Mouse (Mus musculus): ENCODE data around the gene Slc35e4. TPM values are rescaled to one million over a fixed set of nuclear protein-coding genes. Genes with fewer than 3 reads are reported as not detected.

Gene Slc35e4
- total RNA-seq, 2 experiments from 2014 or later = 3.7 to 4.6 TPM

- DNase-seq = no peak
Measured at GRCm38 (mm10) chr11:3864343-3864742, 50.1 kb downstream of the Slc35e4 start.

GRCm38 (mm10) chr11:3863454-3864112 lies 50.9 kb downstream of the Slc35e4 start, which contains the start of gene Osbp2:
Gene Osbp2, minus strand, starts transcription at chr11:3863903.
- DNase-seq = peak; percentile 85

- no peak for DNase-seq
Measured at GRCm38 (mm10) chr11:3862661-3863453, 51.6 kb downstream of the Slc35e4 start.

GRCm38 (mm10) chr11:3860361-3860760 lies 54.1 kb downstream of the Slc35e4 start:
- DNase-seq = no peak

GRCm38 (mm10) chr11:3859778-3860177 lies 54.7 kb downstream of the Slc35e4 start:
- DNase-seq = no peak

GRCm38 (mm10) chr11:3857902-3858301 lies 56.6 kb downstream of the Slc35e4 start:
- no peak for DNase-seq

Other genes starting within 250 kb of the Slc35e4 start
- 1 to 10 TPM; 1.9 to 2.4 TPM for gene Osbp2, start 50.8 kb downstream of the Slc35e4 start, total RNA-seq (2021)
- gene 4921536K21Rik, start 19.6 kb downstream of the Slc35e4 start, total RNA-seq (2021) = under 1 TPM; 0.55 to 0.63 TPM
- 1 to 10 TPM; 4.6 to 5.2 TPM for gene Dusp18, start 19.4 kb downstream of the Slc35e4 start, total RNA-seq (2021)
- 100 to 1,000 TPM in 1 of 2 experiments, 10 to 100 TPM in 1; 91.7 to 108 TPM for gene Tcn2, start 17.5 kb upstream of the Slc35e4 start, total RNA-seq (2021)
- gene Pes1, start 49.3 kb upstream of the Slc35e4 start, total RNA-seq (2021) = 10 to 100 TPM; 54.7 to 63.4 TPM
- not detected for gene 4930556J24Rik, start 62.1 kb upstream of the Slc35e4 start, total RNA-seq (2021)
- 1 to 10 TPM in 1 of 2 experiments, under 1 TPM in 1; 1.00 to 1.9 TPM for gene Gal3st1, start 69.0 kb upstream of the Slc35e4 start, total RNA-seq (2021)
- gene Sec14l4, start 116.8 kb upstream of the Slc35e4 start, total RNA-seq (2021) = 10 to 100 TPM; 10.6 to 17.1 TPM
- under 1 TPM; 0.27 to 0.36 TPM for gene Sec14l3, start 150.2 kb upstream of the Slc35e4 start, total RNA-seq (2021)
- 10 to 100 TPM; 24.4 to 34.6 TPM for gene Mtfp1, start 180.8 kb upstream of the Slc35e4 start, total RNA-seq (2021)
- gene Sec14l2, start 208.8 kb upstream of the Slc35e4 start, total RNA-seq (2021) = 10 to 100 TPM; 16.4 to 33.8 TPM
- gene Rnf215, start 220.5 kb upstream of the Slc35e4 start, total RNA-seq (2021) = 10 to 100 TPM; 16.7 to 21.2 TPM
- 1 to 10 TPM; 8.7 to 9.0 TPM for gene Ccdc157, start 245.6 kb upstream of the Slc35e4 start, total RNA-seq (2021)
- 10 to 100 TPM; 41.0 to 44.7 TPM for gene Sf3a1, start 245.7 kb upstream of the Slc35e4 start, total RNA-seq (2021)